Mouse (Mus musculus): Measurements from ENCODE around the gene C2cd4c.

The C2cd4c gene

GRCm38 (mm10) chr10:79578891-79579290 is 34.9 kb downstream of the C2cd4c start:
- no peak for DNase-seq (ENCODE audit: low read depth, low spot score)

- DNase-seq (ENCODE audit: low read depth, low spot score), result no peak
Measured at GRCm38 (mm10) chr10:79578276-79578675, 35.5 kb downstream of the C2cd4c start.

DNA sequence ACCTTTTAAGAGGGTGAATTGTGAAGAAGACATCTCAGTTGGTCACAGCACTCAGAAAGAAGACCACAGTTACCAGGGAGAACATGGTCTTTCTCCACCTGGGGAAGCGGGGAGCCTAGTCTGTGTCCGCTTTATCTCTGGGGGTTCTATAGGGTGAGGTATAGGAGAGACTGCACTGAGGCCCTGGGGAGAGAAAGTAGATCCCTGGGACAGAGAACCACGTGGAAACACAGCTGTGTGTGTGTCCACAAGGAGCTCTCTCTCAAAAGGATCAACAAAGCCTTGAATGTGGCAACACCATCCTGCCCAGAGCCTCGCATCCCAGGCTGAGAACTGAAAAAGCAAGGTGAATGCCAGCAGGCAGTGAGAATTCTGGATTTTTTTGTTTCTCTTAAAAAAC is 36.4 kb downstream of the C2cd4c start:
- DNase-seq (ENCODE audit: low read depth, low spot score), result no peak

DNA sequence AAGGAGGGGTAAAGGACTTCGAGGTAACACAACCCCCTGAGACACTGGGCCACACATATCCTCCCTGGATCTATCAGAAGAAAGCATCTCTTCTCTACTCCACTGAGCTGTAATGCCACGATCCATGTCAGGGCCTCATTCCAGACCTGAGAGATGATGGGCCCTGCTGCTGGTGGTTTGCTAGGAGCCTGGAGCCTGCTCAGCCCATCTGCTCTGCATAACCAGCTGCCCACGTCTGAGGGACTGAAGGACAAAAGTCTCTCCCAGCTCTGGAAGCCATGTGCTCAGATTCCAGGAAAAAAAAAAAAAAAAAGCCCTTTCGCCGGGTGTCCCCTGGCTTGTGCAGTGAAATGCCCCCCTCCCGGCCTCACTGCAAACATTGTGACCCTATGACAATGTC is 38.1 kb downstream of the C2cd4c start:
- no peak for DNase-seq (ENCODE audit: low read depth, low spot score)

- DNase-seq (ENCODE audit: low read depth, low spot score), result peak; percentile 33
Measured at GRCm38 (mm10) chr10:79574796-79575195, 39.0 kb downstream of the C2cd4c start.

DNA sequence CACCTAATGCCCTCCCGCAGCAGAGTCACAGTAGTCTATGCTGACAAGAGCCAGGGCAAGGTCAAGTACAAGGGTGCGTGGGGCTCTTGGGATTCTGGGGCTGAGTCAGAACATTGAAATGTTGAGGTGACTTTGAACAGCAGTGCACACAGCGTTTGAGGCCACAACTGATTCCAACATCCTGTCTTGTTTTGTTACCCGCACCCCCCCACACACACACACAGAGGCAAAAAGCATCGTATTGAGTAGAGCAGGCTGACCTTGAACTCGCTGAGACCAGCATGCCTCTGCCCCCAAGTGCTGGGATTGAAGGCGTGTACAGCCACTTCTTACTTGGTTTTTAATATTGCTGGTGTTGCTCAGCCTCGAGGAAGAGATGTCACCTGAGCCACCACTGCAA is 39.5 kb downstream of the C2cd4c start:
- peak; percentile 47 for DNase-seq (ENCODE audit: low read depth, low spot score)

DNA sequence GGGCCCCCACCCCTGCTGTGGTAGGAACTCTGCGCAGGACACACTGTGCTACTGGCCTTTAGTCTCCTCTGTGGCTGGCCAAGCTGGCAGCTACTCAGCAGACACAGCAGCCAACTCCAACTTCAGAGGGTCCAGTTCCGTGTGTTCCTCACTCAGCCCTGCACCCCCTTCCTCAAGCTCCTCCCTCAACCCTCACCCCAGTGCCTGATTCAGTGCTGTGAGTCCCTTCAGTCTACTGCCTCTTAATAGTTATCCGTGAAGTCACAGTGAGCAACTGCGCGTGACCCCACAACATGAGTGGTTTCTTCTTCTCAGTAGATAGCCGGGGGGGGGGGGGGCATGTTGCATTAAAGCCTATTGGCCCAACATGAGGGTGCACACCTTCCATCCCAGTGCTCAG is 40.2 kb downstream of the C2cd4c start:
- DNase-seq (ENCODE audit: low read depth, low spot score), result no peak

DNA sequence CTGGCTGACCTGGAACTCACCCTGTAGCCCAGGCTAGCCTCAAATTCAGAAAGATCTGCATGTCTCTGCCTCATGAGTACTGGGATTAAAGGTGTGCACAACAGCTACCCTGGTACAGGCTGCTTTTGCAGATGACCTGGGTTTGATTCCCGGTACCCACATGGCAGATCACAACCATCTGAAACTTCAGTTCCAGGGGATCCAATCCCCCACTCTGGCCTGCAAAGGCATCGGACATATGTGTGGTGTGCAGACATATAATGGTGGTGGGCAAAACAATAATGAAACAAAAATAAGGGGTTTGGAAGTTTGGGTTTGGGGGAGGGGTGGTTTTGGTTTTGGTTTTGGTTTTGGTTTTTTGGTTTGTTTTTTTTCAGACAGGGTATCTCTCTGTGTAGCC is 42.5 kb downstream of the C2cd4c start:
- no peak for DNase-seq (ENCODE audit: low read depth, low spot score)

- no peak for DNase-seq (ENCODE audit: low read depth, low spot score)
Measured at GRCm38 (mm10) chr10:79569921-79570320, 43.9 kb downstream of the C2cd4c start.

- DNase-seq (ENCODE audit: low read depth, low spot score), result no peak
Measured at GRCm38 (mm10) chr10:79559716-79560115, 54.1 kb downstream of the C2cd4c start.

- no peak for DNase-seq (ENCODE audit: low read depth, low spot score)
Measured at GRCm38 (mm10) chr10:79557496-79557895, 56.3 kb downstream of the C2cd4c start.

- no peak for DNase-seq (ENCODE audit: low read depth, low spot score)
Measured at GRCm38 (mm10) chr10:79556951-79557350, 56.9 kb downstream of the C2cd4c start.
